Mouse (Mus musculus) spleen, adult 2 months (tissue): ENCODE results near the gene Pbx1. TPM values are rescaled to one million over a fixed set of nuclear protein-coding genes. Genes with fewer than 3 reads are reported as not detected.

Source experiments
- DNase-seq, 2 experiments: peaks; one replicate each; pipeline versions ENCODE4 v3.0.0 to v3.0.0-alpha.2; 2012 to 2021; ENCODE audit warnings: low spot score in 2 of 2, low read depth in 1 of 2
- H3K27ac ChIP-seq: fragments of 200-500 bp; 2 replicates; pipeline ENCODE4 v1.5.1; 2012; ENCODE audit warnings: low read length, inconsistent platforms; ENCODE audit not compliant: insufficient read depth
- H3K27me3 ChIP-seq: fragments of 200-500 bp; 2 replicates; pipeline ENCODE4 v1.6.1; 2012; ENCODE audit warnings: mild to moderate bottlenecking, moderate library complexity, low read length, inconsistent platforms; ENCODE audit not compliant: control insufficient read depth, insufficient read depth
- H3K36me3 ChIP-seq: fragments of 200-500 bp; 2 replicates; pipeline ENCODE4 v1.6.1; 2012; ENCODE audit warnings: mild to moderate bottlenecking, low read length, inconsistent platforms; ENCODE audit not compliant: control insufficient read depth, insufficient read depth
- H3K4me1 ChIP-seq: fragments of 200-500 bp; 2 replicates; pipeline ENCODE4 v1.6.1; 2011; ENCODE audit warnings: inconsistent platforms; ENCODE audit not compliant: control insufficient read depth, insufficient read depth, insufficient read length
- H3K4me3 ChIP-seq: fragments of 200-500 bp; 2 replicates; pipeline ENCODE4 v1.5.1; 2011; ENCODE audit warnings: mild to moderate bottlenecking, inconsistent platforms; ENCODE audit not compliant: insufficient read depth, insufficient read length; ENCODE audit errors: extremely low read depth
- CTCF ChIP-seq: fragments of 200-500 bp; IDR thresholded peaks from 2 replicates; pipeline ENCODE4 v1.5.1; 2011; ENCODE audit warnings: mild to moderate bottlenecking, inconsistent platforms; ENCODE audit not compliant: insufficient read depth, insufficient read length, insufficient replicate concordance; ENCODE audit errors: extremely low read depth
- POLR2A ChIP-seq: fragments of 200-500 bp; IDR thresholded peaks from 2 replicates; pipeline ENCODE4 v1.6.1; 2011; ENCODE audit warnings: low read depth, low read length, inconsistent platforms
- WGBS: fragments of 180-500 bp; shearing (Covaris S2); methylation state at CpG from one replicate; pipeline ENCODE4 v1.1.7; 2018; 5-methylcytosine and 5-hydroxymethylcytosine counted together
- polyA plus RNA-seq: library from polyadenylated mRNA; depleted of rRNA; stranded (reverse); fragments of >200 nt; gene quantifications from 2 replicates; pipeline ENCODE4 v1.2.3, GENCODE M21; 2012

Pbx1 gene
- polyA plus RNA-seq, 1 experiment, result 9.2 TPM

DNA sequence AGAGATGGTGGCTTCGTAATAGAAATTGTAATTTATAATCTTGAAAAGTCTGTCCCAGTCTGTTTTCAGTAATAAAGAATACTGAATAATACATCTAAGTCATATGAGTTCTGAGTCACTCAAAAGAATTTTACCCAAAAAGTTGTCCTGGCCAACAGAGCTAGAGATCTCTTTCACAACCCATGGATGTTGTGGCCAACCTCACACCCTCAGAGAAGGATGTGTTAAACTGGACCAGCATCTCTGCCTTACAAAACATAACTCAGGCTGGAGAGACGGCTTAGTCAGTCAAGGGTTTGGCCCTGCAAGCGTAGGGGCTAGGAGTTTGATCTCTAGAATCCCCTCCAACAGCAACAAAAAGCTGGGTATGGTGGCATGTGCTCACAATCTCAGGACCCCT, 171.7 kb downstream of the Pbx1 start:
- 85% methylated on average over 3 of the region's 3 CpGs for WGBS
- H3K4me1 ChIP-seq, result no peaks in the 10 kb centered on the region
- H3K27ac ChIP-seq, result no peak overlapping the region
- no peak for TF ChIP-seq CTCF
- no peak for TF ChIP-seq POLR2A
- H3K27me3 ChIP-seq, result no peaks in the 10 kb centered on the region
- no peaks in the 10 kb centered on the region for H3K36me3 ChIP-seq
- no peak overlapping the region for H3K4me3 ChIP-seq
- no peak for DNase-seq

DNA sequence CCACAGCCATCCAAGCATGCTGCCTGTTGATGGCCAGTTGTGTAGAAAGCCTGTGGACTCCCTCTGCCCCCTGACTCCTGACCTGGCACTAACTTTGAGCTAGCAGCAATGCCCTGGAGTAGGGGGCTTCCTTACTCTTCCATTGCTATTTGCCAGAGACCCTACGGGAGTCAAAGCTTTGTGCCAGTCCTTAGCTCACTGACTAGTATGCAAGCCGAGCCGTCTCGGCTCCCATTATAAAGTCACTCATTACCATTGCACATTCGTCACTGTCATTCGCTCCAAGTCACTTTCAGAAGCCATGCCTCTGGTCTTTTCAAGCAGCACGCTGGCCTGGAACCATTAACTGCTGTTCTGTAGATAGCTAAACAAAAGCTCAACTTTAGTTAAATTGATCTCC, 173.2 kb downstream of the Pbx1 start:
- no peak for TF ChIP-seq CTCF
- no peak for TF ChIP-seq POLR2A
- WGBS, result 91% methylated on average over 7 of the region's 7 CpGs
- no peak overlapping the region for H3K27ac ChIP-seq

GRCm38 (mm10) chr1:168255347-168255908, 176.6 kb downstream of the Pbx1 start:
- H3K36me3 ChIP-seq, result no peaks in the 10 kb centered on the region
- H3K4me3 ChIP-seq, result no peak overlapping the region

More for the DNA sequence above, 173.2 kb downstream of the Pbx1 start:
- Histone ChIP-seq H3K36me3 (no peaks in the 10 kb centered on the region), H3K4me1 (no peaks in the 10 kb centered on the region), H3K27me3 (no peaks in the 10 kb centered on the region), H3K4me3 (no peak overlapping the region)
- DNase-seq, result no peak

GRCm38 (mm10) chr1:168246968-168247724, 184.9 kb downstream of the Pbx1 start:
- Histone ChIP-seq H3K27me3 (no peaks in the 10 kb centered on the region), H3K4me1 (no peaks in the 10 kb centered on the region), H3K36me3 (no peaks in the 10 kb centered on the region), H3K4me3 (no peak overlapping the region), H3K27ac (no peak overlapping the region)
- TF ChIP-seq CTCF, result no peak
- no peak for TF ChIP-seq POLR2A
- WGBS, result 83% methylated on average over 10 of the region's 10 CpGs
- no peak for DNase-seq

More at GRCm38 (mm10) chr1:168255347-168255908, 176.6 kb downstream of the Pbx1 start:
- Histone ChIP-seq H3K27ac (no peak overlapping the region), H3K4me1 (no peaks in the 10 kb centered on the region), H3K27me3 (no peaks in the 10 kb centered on the region)
- TF ChIP-seq CTCF, result no peak
- no peak for TF ChIP-seq POLR2A
- no peak for DNase-seq
- WGBS, result 92% methylated on average over 9 of the region's 9 CpGs

DNA sequence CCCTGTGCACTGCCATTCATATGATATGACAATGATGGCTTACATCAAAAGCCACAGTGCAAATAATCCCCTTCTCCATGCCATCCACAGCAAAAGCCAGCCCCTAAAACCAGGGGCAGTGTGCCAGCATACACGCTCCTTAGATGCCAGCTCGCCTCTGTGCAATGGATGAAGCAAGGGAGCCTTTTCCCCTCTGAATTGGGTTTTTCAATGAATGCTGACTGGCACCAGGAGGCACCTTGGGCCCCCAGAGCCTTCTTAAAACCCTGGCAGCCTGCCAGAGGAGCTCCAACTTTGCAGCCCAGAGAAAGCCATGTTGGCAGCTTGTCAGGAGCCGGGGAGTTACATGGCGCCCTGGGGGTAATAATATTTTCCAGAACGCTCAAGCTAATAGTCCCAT, 186.5 kb downstream of the Pbx1 start:
- 87% methylated on average over 5 of the region's 5 CpGs for WGBS
- no peaks in the 10 kb centered on the region for H3K27me3 ChIP-seq
- no peaks in the 10 kb centered on the region for H3K4me1 ChIP-seq

DNA sequence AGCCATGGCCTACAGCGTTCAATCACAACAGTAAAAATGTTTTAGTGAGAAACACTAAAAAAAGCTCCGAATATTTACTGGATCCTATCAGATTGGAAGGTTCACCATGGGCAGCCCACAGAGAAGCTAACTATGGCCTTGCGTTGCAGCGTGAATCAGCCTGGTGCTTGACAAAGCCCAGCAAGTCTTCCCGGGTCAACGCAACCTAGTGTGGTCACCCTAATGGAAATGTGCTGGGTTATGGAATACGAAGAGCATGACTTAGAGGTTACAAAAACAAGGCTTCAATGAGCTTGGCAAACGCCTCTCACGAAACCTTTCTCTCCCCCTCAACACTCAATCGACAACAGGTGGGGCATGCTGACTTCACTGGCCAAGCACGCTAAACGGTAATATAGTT, 188.3 kb downstream of the Pbx1 start:
- no peak for DNase-seq
- TF ChIP-seq CTCF (no peak), POLR2A (no peak)
- Histone ChIP-seq H3K36me3 (no peaks in the 10 kb centered on the region), H3K4me1 (no peaks in the 10 kb centered on the region), H3K27me3 (no peaks in the 10 kb centered on the region), H3K27ac (no peak overlapping the region), H3K4me3 (no peak overlapping the region)
- 90% methylated on average over 12 of the region's 12 CpGs for WGBS

More for the DNA sequence above, 186.5 kb downstream of the Pbx1 start:
- Histone ChIP-seq H3K4me3 (no peak overlapping the region), H3K27ac (no peak overlapping the region), H3K36me3 (no peaks in the 10 kb centered on the region)
- no peak for TF ChIP-seq POLR2A
- TF ChIP-seq CTCF, result no peak
- no peak for DNase-seq

DNA sequence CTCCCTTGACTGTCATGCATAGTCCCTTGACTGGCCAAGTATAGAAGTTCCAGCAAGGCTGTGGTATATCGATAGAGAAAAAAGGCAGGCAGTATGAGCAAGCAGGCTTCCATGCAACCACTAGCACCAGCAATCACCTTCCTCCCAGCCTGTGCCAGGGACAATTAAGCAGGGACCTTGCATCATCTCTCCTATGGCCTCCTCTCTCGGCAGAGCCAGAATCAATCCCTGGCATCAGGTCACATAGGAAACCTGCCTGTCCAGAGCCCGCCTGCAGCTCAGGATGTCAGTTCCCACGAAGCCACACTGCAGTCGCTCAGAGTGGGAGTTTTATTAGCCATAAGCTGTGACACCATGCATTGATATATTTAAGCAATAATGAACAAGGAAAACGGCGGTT, 189.0 kb downstream of the Pbx1 start:
- 93% methylated on average over 7 of the region's 7 CpGs for WGBS
- H3K27ac ChIP-seq, result no peak overlapping the region
- H3K4me1 ChIP-seq, result no peaks in the 10 kb centered on the region
- DNase-seq, result no peak
- no peaks in the 10 kb centered on the region for H3K36me3 ChIP-seq
- no peak overlapping the region for H3K4me3 ChIP-seq
- no peaks in the 10 kb centered on the region for H3K27me3 ChIP-seq
- TF ChIP-seq POLR2A, result no peak
- TF ChIP-seq CTCF, result no peak
